Mouse (Mus musculus) NIH3T3 (cell line): Measurements from ENCODE around the gene Prr7.

ENCODE experiments used
- DNase-seq: peaks from one replicate; pipeline ENCODE4 v3.0.0-alpha.2; 2012; ENCODE audit warnings: low read depth

Gene Prr7

DNA sequence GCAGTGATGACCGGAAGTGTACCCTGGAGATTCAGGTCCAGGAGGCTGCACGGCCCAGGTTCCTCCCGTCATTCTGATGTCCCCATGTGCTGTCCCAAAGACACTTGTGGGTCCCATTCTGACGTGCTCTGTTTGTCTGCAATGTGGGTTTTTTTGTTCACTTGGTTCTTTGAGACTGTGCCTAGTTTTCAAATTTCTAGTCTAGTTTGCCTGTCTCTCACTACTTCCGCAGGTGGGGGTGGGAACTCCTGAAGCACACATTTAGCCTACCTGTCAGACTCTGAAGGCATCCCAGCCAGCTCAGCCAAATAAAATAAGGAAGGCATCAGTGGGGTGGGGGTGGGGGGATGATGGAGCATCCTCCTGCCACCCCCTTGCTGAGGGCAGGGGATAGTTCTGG, 15.9 kb upstream of the Prr7 start:
- no peak for DNase-seq

DNA sequence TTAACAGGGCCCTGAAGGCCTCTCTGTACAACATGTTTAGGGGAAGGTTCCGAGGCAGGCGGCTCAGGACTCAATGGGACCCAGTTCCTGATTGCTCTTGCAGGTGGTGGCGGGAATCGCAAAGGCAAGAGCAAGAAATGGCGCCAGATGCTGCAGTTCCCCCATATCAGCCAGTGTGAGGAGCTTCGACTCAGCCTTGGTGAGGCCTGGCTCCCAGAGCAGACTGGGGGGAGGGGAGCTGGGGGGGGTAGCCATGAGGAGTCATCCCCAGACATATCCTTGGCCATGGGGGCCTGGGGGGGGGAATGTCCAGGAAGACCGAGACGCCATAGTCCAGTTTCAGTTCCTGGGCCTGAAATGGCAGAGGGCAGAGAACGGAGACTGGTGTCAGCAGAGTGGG, 14.9 kb upstream of the Prr7 start:
- no peak for DNase-seq

DNA sequence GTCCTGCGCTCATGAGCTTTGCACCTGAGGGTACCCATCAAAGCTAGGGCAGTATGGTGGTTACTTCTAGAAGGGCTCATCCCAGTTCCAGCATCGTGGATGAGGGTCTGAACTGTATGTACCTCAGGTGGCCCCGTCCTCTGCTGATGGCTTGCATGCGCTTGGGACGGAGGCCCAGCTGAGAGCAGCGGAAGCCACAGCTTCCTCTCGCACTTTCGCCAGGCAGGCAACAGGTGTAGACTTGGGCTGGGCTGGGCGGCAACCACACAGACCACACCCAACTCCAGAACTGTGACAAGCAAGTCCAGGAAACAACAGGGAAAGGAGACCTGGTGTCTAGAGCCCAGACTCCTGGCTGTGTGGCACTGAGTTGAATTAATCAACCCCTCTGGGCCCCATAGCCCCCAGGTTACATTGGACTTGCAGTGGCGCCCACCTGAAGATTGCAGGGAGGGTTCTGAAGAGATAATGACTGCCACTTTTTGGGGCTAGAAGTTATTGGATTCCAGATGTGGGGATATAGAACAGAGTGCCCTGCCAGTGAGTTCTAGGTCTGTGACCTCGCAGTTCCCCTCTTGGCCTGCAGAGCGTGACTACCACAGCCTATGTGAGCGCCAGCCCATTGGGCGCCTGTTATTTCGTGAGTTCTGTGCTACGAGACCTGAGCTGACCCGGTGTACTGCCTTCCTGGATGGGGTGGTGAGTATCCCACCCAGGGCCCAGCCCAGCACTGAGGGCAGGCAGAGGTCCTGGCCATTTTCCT, 14.2 kb upstream of the Prr7 start:
- DNase-seq: no peak

DNA sequence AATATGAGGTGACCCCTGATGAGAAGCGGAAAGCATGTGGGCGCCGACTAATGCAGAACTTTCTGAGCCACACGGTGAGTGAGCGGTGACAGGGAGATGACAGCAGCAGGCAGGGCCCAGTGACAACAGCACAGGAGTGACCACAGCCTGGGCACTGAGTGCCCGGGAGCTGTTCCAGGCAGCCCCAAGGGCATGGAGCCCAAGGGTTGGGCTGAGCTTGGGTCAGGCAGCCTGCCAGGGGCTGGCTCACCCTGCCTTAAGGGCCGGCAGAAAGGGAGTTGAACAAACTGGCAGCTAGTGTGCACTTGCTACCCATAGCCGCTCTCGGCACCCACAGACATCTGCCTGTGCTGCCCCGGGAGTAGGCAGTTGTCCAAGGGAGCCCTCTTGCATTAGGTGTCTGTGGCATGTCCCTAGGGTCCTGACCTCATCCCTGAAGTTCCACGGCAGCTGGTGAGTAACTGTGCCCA, 13.5 kb upstream of the Prr7 start:
- DNase-seq: peak; percentile 57

DNA sequence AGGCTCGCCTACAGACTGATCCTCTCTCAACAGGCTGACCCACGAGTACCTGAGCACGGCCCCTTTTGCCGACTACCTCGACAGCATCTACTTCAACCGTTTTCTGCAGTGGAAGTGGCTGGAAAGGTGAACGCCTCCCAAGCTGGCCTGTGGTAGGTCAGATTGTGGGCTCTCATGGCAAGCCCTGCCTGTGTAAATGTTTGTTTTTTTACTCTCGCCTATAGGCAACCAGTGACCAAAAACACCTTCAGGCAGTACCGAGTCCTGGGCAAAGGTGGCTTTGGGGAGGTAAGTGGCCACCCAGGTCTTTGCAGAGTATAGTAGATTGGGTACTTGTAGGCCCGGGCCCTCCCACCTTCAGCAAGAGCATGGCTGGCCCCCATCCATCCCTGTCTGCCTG, 12.8 kb upstream of the Prr7 start:
- DNase-seq: no peak

DNA sequence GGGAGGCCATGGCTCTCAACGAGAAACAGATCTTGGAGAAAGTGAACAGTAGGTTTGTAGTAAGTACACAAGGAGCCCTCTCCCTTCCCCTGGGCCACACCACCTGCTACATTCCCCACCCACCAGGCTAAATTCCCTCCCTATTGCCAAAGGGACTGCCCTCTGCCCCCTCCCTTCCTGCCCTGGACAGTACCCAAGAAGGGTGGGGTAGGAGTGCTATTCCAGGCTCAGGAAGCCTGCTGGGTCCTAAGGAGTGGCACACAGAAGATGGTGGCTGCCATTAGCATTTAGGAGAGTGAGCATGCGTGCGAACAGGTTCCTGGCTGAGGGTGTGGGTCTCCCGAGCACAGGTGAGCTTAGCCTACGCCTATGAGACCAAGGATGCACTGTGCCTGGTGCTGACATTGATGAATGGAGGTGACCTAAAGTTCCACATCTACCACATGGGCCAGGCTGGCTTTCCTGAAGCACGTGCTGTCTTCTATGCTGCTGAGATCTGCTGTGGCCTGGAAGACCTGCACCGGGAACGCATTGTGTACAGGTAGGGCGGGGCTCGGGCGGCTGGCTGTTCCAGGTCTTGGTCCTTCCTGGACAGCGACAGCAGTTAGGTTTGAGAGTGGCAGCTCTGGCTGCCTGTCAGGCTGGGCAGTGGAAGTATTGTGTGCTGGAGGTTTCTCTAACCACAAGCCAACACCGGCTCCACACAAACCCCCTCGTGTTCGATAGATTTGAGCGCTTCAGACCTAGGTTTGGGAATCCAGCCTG, 12.1 kb upstream of the Prr7 start:
- no peak for DNase-seq

DNA sequence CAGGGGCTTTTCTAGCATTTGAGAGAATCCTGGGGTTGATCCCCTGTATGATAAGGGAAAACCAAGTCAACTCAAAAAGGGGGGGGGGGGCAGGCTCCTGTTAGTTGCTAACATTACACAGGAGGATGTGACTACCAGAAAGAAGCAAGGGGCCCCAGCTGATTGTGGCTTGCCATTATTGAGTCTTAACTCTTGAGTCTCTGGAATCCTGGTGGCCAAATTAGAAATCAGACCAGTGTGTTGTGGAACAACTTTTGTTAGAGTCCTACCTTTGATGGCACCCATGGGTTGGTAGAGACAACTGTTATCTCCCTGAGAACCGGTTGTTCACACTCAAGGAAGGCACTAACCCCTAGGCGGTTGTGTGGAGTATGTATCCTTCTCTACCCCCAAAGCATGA, 1.1 kb upstream of the Prr7 start:
- DNase-seq: no peak

DNA sequence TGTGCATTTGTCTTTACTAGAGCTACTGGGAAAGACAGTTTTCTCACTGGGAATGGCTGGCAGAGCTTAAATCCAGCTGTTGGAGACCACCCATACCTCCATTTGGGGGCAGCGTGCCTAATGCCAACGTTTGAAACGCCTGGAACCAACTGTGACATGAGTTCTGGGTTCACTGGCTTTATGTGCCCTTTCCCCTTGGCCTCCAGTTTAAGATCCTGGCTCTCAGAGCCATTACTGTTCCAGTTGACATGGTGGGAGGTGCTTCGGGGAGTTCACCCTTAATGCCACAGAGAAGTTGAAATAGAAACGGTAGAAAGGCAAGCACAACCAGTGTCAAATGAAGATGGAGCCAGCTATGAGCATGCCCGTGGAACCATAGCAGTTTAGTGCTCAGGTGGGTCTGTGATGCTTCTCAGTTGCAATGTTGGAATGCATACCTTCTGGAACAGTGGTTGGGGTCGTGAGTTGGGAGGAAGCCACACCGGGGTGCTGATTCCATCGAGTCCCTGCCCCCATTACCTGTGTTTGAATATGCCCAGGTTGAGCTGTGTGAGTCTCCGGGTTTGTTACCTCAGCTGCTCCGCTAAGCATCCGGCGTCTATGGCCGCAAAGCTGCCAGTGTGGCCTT, 554 bp upstream of the Prr7 start:
- DNase-seq: no peak

DNA sequence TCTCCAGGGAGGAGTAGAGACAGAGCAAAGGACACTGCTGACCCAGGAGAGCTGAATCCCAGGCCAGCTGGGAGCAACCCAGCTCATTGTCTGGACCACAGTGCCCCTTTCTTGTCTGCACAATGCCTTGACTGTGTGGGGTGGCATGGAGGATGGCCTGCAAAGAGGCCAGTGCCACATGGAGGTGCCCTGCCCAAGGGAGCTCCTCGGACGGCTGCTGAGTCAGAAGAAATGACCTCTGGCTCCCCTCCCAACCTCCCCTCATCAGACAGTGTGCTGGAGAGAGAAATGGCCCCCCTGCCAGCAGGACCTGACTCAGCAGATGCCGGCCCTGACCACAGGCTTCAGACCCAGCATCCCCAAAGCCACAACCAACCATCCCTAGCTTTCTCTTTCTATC, 1.1 kb downstream of the Prr7 start:
- DNase-seq: peak; percentile 82

DNA sequence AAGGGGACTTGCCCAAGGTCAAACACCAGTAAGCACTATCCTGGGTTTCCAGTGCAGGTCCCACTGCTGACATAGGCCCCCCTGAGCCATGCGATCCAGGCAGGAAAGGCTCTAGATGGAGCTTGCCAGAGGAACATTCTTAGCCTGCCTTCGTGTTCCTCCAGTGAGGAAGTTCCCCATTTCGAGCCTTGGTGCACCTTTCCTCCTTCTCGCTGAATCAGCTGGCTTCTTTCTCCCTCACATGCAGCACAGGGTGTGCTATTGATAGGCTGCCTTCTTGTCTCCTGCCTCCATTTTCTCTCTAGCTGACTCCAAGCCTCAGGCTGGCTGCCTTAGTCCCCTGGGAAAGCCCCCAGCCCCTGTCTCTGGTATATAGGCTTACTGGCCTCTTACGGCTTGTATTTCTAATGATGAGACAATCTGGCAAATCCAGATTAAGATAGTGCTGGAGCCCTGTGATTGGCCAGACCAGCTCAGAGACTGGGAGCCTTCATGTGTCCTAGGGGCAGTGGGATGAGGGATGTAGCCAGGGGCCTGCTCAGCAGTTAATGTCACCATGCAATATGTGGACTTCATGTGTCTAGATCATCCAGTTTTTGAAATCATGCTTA, 1.9 kb downstream of the Prr7 start:
- no peak for DNase-seq

DNA sequence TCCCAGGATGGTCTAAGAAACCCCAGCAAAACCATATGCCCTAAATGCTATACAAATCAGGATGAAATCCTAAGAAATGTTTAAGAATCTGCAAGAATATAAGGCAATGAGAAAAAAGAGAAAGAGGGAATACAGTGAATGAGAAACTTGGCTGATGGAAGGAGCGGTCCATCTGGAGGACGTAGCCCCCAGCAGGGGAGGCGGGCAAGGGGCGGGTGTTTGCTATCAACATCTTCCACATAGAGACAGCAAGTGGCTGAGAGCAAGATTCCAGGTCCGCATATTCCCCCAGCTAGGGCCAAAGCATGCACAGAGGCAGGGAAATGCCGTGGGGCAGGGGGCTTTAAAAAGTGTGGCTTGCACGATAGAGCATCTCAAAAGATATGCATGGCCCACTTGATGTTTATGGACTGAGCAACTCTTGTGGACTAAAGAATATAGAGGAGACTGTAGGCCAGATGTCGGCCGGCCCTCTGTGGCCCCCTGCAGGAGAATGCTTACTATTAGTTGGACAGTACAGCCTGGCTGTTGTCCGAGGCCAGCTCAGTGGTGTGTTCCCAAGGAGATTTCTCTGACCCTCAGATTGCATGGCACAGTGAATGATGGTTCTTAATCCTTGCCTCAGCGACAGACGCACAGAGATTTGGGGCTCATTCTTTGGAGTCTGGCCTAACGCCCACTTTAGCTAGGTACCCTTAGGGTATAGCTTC, 4.9 kb downstream of the Prr7 start:
- DNase-seq: peak; percentile 78

DNA sequence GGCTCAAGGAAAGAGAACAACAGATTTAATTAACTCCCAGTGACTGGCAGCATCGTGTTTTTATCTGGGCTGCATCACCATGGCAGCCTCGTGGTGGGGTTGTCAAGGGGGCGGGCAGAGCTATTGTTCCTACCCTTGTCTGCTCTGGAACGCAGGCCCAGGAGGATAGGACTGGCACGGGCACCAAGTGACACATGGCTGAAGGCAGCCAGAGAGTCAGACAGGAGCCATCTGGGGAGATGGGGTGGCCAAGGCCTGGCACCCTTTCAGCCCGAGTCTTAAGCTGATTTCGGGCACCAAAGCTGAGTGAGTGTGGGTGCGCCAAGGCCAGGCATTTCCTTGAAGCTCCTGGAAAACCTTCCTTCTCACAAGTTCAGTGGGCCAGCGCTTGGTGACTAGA, 6.3 kb downstream of the Prr7 start:
- no peak for DNase-seq

DNA sequence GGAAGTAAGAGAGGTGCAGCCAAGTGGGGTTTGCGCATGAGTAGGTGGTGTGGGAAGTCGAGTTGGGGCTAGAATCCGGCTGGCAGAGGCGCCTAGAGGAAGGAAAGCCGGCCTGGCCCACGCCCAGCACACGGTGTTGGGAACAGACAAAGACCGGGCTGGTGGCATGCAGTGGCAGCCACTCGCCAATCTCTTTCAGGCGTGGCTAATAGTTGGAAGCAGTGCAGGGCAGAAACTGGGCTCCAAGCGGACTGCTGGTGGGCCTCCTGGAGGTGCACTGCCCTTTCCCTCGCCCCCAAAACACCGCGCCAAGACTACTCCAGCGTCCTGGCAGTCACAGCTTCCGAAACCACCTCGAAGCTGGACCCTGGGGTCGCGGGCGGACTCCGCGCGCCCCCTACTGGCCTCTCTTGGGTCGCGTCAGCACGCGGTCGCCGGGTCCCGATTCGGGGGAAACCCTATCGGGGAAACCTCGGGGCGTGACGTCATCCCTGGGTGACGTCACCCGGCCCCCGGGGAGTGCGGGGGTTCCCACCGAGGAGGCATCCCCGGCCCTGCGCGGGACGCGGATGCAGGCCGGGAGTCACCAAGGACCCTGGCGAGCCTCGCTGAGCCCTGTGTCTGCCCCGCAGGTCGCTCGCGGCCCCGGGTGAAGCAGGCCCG, 7.2 kb downstream of the Prr7 start:
- peak; percentile 90 for DNase-seq

DNA sequence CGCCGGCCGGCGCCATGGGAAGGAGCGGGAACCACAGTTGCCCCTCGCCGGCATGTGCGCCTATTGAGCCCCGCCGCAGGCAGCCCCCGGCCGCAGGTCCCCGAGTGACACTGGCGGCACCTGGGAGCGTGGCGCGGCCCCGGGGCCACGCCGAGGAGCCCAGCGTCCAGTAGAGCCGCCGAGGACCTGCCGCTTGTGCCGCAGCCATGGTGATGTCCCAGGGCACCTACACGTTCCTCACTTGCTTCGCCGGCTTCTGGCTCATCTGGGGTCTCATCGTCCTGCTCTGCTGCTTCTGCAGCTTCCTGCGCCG, 7.7 kb downstream of the Prr7 start:
- no peak for DNase-seq

DNA sequence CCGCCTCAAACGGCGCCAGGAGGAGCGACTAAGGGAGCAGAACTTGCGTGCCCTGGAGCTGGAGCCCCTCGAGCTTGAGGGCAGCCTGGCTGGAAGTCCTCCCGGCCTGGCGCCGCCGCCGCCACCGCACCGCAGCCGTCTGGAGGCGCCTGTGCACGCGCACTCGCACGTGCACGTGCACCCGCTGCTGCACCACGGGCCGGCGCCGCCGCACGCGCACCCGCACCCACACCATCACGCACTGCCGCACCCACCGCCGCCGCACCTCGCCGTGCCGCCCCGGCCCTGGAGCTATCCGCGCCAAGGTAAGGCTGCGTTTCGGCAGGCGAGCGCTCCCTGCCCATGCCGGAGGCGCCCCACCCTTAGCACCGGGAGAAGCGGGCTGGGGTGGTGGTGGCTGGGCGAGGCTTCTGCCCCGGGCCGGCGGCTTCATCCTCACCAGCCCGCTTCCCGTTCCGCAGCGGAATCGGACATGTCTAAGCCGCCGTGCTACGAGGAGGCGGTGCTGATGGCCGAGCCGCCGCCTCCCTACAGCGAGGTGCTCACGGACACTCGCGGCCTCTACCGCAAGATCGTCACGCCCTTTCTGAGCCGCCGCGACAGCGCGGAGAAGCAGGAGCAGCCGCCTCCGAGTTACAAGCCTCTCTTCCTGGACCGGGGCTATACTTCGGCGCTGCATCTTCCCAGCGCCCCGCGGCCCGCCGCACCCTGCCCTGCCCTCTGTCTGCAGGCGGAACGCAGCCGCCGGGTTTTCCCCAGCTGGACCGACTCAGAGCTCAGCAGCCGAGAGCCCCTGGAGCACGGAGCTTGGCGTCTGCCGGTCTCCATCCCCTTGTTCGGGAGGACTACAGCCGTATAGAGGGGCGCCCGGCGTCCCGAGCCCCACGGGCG, 8.3 kb downstream of the Prr7 start:
- peak; percentile 69 for DNase-seq

DNA sequence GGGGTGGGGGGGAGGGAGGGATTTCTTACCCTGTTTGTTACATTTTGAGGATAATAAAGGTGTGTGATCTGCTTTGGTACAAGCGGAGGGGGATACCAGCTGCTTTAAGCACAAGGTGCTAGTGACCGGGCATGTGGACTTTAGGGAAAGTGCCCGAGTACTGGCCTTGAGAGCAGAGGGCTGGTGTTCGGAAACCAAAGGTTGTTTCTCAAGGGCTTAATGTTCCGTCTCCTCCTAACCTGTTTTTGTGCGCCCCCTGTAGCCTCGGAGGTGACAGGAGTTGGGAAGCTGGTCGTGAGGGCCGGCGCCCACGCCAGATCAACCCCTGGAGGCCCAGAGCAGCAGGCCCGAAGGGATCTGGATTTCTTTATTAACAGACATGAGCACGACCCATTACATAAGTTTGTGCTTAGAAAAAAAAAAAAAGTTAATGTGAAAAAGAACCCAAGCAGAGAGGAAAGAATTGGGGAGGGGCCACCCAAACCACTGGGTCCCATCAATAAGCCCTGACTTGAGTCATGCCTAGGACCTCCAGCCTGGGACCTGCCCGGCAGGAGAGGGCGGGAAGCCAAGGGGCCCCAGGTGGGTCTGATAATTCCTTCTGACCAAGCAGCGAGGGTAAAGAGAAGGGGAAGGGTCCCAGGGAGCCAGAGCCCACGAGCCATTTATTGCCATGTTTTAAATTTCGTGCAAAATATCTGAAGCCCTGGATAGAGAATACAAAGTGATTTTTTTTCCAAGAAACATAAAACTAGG, 9.2 kb downstream of the Prr7 start:
- DNase-seq: peak; percentile 41

DNA sequence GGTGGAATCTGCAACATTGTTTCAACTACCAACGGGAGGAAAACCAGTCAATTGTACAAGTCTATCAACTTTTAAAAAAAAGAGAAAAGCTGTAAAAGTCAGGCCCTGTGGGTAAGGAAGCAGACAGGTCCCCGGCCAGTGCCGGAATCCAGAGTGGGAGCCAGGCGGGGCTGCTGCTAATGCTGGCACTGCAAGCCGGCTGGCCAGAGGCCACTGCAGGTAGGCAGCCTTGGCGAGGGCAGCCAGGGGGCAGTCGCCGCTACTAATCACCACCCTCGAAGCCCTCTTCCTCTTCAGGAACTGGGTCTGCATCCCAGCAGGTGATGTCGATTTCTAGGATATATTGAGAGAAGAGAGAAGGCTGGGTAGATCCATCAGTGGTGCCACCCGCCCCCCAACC, 9.9 kb downstream of the Prr7 start:
- no peak for DNase-seq

DNA sequence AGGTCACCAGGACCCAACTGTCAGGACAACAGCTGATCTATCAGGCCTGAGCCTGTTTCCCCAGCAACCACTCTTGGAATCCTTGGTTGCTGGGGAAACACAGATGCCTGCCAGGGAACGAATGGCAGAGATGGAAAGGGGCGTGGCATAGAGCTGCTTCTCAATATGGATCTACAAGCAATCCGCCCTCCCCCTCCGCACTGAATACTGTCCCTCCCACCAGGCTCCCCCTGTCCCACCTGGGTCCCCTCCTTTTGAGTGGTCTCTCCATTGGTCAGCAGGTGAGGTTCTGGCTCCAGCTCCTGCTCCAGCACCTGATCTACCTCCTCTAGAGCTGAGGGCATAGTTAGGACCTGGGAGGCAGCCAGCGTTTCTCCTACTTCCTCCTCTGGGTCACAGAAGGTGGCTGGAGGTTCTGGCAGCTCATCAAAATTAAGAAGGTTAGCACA, 10.6 kb downstream of the Prr7 start:
- peak; percentile 41 for DNase-seq

DNA sequence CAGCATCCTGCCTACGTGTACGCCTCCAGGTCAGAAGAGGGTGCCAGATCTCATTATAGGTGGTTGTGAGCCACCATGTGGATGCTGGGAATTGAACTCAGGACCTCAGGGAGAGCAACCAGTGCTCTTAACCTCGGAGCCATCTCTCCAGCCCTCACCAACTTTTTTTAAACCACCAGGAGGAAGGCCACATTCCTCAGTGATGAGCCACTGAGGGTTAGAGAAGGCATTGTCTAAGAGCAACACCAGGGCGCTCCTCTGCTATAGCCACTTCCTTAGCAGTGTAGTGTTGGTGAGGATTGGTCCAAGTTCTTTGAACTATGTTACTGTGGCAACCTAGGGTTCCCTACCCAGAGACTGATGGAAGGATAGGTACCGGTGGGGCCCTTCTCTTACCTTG, 11.7 kb downstream of the Prr7 start:
- DNase-seq: no peak

DNA sequence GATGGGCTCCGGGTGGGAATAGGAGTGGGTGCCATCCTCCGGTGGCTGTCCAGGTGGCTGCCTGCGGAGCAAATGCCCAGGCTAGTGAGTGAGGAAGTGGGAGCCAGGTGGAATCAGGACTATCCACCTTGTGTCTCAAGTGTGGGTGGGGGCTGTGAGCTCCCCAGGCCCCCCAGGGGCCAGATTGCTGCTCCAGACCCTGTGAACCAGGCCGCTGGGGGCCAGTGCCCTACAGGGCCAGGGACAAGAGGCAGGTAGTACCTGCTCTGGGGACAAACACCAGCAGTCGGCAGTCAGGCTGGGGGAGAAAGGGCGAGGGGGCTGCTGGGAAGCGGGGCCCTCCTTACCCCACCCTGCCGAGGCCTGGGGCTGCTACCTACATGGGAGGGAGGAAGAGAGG, 12.2 kb downstream of the Prr7 start:
- no peak for DNase-seq
